Mouse (Mus musculus): ENCODE measurements around the gene Fam184b.

DNA sequence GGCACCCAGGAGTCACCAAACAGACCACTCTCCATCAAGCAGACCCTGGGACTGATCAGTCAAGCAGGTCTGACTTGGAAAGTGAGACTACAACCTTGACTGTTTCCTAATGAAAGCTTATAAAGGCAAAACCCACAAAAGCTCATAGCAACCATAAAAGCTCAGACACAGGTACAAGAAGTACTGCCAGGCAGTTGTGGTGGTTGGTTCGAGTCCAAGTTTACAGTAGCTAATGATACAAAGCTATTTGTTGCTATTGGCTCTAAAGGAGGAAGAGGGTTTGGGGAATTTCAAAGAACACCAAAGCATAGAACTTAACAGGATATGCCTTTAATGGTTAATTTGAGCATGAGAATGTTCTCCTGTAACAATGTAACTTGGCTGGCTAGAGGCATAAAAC is 155.8 kb downstream of the Fam184b start:
- TF ChIP-seq CTCF (IDR thresholded peaks at IDR 0.05; ENCODE audit: borderline replicate concordance, extremely low read depth, insufficient read depth, insufficient read length) (no peak), POLR2A (IDR thresholded peaks at IDR 0.05; ENCODE audit: borderline replicate concordance, extremely low read depth, insufficient read depth, insufficient read length, poor library complexity, severe bottlenecking) (no peak)
